Mouse (Mus musculus) spleen, adult 2 months (tissue): ENCODE data around the gene Colq.

Experiments
- CTCF ChIP-seq: fragments of 200-500 bp; IDR thresholded peaks from 2 replicates; pipeline ENCODE4 v1.5.1; 2011; ENCODE audit warnings: mild to moderate bottlenecking, inconsistent platforms; ENCODE audit not compliant: insufficient read depth, insufficient read length, insufficient replicate concordance; ENCODE audit errors: extremely low read depth
- POLR2A ChIP-seq: fragments of 200-500 bp; IDR thresholded peaks from 2 replicates; pipeline ENCODE4 v1.6.1; 2011; ENCODE audit warnings: low read depth, low read length, inconsistent platforms

GRCm38 (mm10) chr14:31532656-31533055, 58.5 kb downstream of the Colq start:
- TF ChIP-seq POLR2A (no peak), CTCF (no peak)
